Mouse (Mus musculus): Measurements from ENCODE around the gene Tnfrsf13c. TPM values are rescaled to one million over a fixed set of nuclear protein-coding genes. Genes with fewer than 3 reads are reported as not detected.

The Tnfrsf13c gene
- total and polyA plus RNA-seq, 3 experiments, result 204 to 287 (median 257) TPM

DNA sequence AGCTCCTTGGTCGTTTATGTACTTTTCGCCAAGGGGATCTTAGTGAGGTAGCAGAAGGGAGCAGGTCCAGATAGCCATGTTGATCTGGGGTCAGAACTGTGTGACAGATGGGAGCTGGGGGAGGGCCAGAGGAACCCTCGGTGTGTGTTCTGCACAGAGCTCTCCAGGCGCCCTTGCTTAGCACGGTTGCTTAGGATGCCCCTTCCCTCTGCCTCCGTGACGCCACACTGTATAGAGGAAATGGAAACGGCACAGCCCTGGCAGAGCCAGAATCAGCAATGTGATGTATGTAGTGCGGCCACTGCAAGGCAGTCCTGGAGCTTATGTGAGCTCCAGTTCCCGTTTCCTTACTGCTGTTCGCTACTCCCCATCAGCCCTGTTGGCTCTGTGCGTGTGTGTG, 27.9 kb downstream of the Tnfrsf13c start:
- H3K36me3 ChIP-seq (replicated peaks in 1 of 2; ENCODE audit: control insufficient read depth in 1 of 2, insufficient read depth in 1 of 2, low read length in 1 of 2), result peaks cover 94 to 99% of the 10 kb centered on the region in 2 experiments
- H3K79me2 ChIP-seq (replicated peaks; ENCODE audit: control insufficient read depth, extremely low read depth, insufficient read depth, poor library complexity, severe bottlenecking), result 0 out of 2 replicates have a peak, but pooled peaks cover 1% of the 10 kb centered on the region
- TF ChIP-seq USF1 (IDR thresholded peaks at IDR 0.05; ENCODE audit: low read depth, low read length) (no peak), EP300 (IDR thresholded peaks at IDR 0.05; ENCODE audit: low read length) (no peak), JUN (IDR thresholded peaks at IDR 0.05; ENCODE audit: insufficient read depth, low read depth, low read length) (no peak), PAX5 (IDR thresholded peaks at IDR 0.05; ENCODE audit: low read length) (no peak), NRF1 (IDR thresholded peaks at IDR 0.05; ENCODE audit: low read depth, low read length) (no peak), TCF12 (IDR thresholded peaks at IDR 0.05; ENCODE audit: low read depth, low read length) (no peak), RAD21 (IDR thresholded peaks at IDR 0.05; ENCODE audit: low read depth, low read length) (no peak)
- no peaks in the 10 kb centered on the region for H3K9me3 ChIP-seq (replicated peaks; ENCODE audit: low read length)
- no peak overlapping the region for H3K4me2 ChIP-seq (ENCODE audit: insufficient read depth, low read depth, poor library complexity, severe bottlenecking)
- H3K4me3 ChIP-seq (replicated peaks in 1 of 3; ENCODE audit: low read depth in 2 of 3, low read length in 2 of 3, poor library complexity in 1 of 3), result no peak overlapping the region
- no peaks in the 10 kb centered on the region for H3K4me1 ChIP-seq (ENCODE audit: control insufficient read depth in 1 of 2, insufficient read depth in 2 of 2)
- in situ Hi-C loops (cut with MboI; ENCODE audit: low pct_ligation_motif_present, low pct_unique_long_range_greater_than_20kb, low sequenced_read_pairs) (no loop called here), dilution Hi-C loops (cut with MboI; ENCODE audit: extremely low pct_ligation_motif_present, extremely low pct_unique_long_range_greater_than_20kb, low sequenced_read_pairs) (no loop called here)
- no peak overlapping the region for H3K9ac ChIP-seq (ENCODE audit: insufficient read depth, low read depth)
- H3K27ac ChIP-seq (ENCODE audit: insufficient read depth, low read depth), result no peak overlapping the region
- H3K27me3 ChIP-seq (replicated peaks), result no peaks in the 10 kb centered on the region
- DNase-seq (ENCODE audit: extremely low read depth), result no peak

DNA sequence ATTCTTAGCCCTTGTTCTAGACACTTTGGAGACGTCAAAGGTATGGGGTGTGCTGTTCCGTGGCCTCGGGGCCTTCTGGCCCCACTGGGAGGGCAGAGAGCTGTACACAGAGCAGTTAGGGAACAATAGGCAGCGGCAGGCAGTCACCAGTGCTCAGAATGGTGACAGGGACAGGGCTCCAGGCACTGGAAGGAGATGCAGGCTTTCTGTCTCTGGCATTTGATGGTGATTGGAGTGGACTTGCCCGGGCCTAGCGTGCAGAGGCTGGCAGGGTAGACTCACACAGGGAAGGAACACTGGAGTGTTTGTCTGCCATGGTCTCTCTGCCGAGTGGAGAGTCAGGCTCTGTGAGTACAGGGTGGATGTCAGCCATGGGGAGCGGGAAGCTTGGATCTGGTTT, 31.6 kb downstream of the Tnfrsf13c start:
- H3K9ac ChIP-seq (ENCODE audit: insufficient read depth, low read depth), result no peak overlapping the region
- H3K4me1 ChIP-seq (ENCODE audit: control insufficient read depth in 1 of 2, insufficient read depth in 2 of 2), result no peaks in the 10 kb centered on the region
- H3K4me2 ChIP-seq (ENCODE audit: insufficient read depth, low read depth, poor library complexity, severe bottlenecking), result no peak overlapping the region
- no peak for TF ChIP-seq ZMIZ1 (IDR thresholded peaks at IDR 0.05; ENCODE audit: low read depth, low read length)
- H3K27me3 ChIP-seq (replicated peaks), result no peaks in the 10 kb centered on the region
- H3K36me3 ChIP-seq (replicated peaks in 1 of 2; ENCODE audit: control insufficient read depth in 1 of 2, insufficient read depth in 1 of 2, low read length in 1 of 2), result peaks cover 84 to 100% of the 10 kb centered on the region in 2 experiments
- DNase-seq (ENCODE audit: extremely low read depth), result no peak
- H3K79me2 ChIP-seq (replicated peaks; ENCODE audit: control insufficient read depth, extremely low read depth, insufficient read depth, poor library complexity, severe bottlenecking), result peaks cover 8% of the 10 kb centered on the region
- no peak overlapping the region for H3K4me3 ChIP-seq (replicated peaks in 1 of 3; ENCODE audit: low read depth in 2 of 3, low read length in 2 of 3, poor library complexity in 1 of 3)
- H3K9me3 ChIP-seq (replicated peaks; ENCODE audit: low read length), result peaks cover 2% of the 10 kb centered on the region
- dilution Hi-C loops (cut with MboI; ENCODE audit: extremely low pct_ligation_motif_present, extremely low pct_unique_long_range_greater_than_20kb, low sequenced_read_pairs), result no loop called here
- peak overlapping the region; percentile 9; the same call in 1 of the 2 replicates for H3K27ac ChIP-seq (ENCODE audit: insufficient read depth, low read depth)
- in situ Hi-C loops (cut with MboI; ENCODE audit: low pct_ligation_motif_present, low pct_unique_long_range_greater_than_20kb, low sequenced_read_pairs), result no loop called here

DNA sequence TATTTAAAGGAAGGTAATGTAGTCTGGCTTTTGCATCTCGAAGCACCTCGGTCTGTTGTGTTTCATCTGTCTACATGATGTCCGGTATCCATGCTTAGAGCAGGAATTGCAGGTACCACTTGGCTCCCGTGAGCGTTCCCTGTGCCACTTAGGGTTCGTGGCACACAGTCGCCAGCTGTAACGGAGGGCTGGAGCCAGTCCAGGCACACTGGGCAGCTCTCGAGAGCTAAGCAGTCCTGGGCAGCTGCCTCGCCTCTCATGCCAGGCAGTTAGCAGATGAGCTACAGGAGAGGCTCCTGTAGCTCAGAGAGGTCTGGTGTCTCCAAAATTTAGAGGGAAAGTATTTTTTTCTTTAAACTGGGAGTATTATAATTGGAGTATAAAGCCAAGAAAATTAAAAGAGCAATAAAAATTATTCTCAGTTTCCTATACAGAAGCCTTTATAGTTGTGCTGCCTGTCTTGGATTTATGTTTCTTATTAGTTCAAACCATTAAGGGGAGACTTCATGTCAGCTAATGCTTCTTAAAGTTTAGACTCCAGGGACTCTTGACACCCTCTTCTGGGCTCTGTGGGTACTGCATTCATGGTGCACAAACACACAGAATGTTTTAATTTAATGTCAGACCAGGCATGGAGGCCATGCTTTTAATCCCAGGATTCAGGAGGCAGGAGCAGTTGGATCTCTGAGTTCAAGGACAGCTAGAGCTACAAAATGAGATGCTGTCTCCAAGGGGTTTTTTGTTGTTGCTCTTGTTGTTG, 35.5 kb downstream of the Tnfrsf13c start:
- H3K36me3 ChIP-seq (replicated peaks in 1 of 2; ENCODE audit: control insufficient read depth in 1 of 2, insufficient read depth in 1 of 2, low read length in 1 of 2), result peaks cover 83 to 100% of the 10 kb centered on the region in 2 experiments
- H3K27me3 ChIP-seq (replicated peaks), result no peaks in the 10 kb centered on the region
- peaks cover 9% of the 10 kb centered on the region for H3K9me3 ChIP-seq (replicated peaks; ENCODE audit: low read length)
- TF ChIP-seq BHLHE40 (IDR thresholded peaks at IDR 0.05; ENCODE audit: low read depth, low read length) (no peak), CTCF (conservative IDR thresholded peaks at IDR 0.05 in 1 of 2, IDR thresholded peaks at IDR 0.05 in 1 of 2; ENCODE audit: low read depth in 2 of 2, low read length in 2 of 2) (peak; percentile 57 to 68), SMC3 (IDR thresholded peaks at IDR 0.05; ENCODE audit: low read depth, low read length) (peak; percentile 59), RAD21 (IDR thresholded peaks at IDR 0.05; ENCODE audit: low read depth, low read length) (peak; percentile 43)
- H3K9ac ChIP-seq (ENCODE audit: insufficient read depth, low read depth), result no peak overlapping the region
- peak; percentile 68 for DNase-seq (ENCODE audit: extremely low read depth)
- in situ Hi-C loops (cut with MboI; ENCODE audit: low pct_ligation_motif_present, low pct_unique_long_range_greater_than_20kb, low sequenced_read_pairs), result no loop called here
- peaks cover 8% of the 10 kb centered on the region for H3K79me2 ChIP-seq (replicated peaks; ENCODE audit: control insufficient read depth, extremely low read depth, insufficient read depth, poor library complexity, severe bottlenecking)
- H3K4me2 ChIP-seq (ENCODE audit: insufficient read depth, low read depth, poor library complexity, severe bottlenecking), result no peak overlapping the region
- H3K4me3 ChIP-seq (replicated peaks in 1 of 3; ENCODE audit: low read depth in 2 of 3, low read length in 2 of 3, poor library complexity in 1 of 3), result no peak overlapping the region
- H3K27ac ChIP-seq (ENCODE audit: insufficient read depth, low read depth), result peak overlapping the region; percentile 28; the same call in 1 of the 2 replicates
- dilution Hi-C loops (cut with MboI; ENCODE audit: extremely low pct_ligation_motif_present, extremely low pct_unique_long_range_greater_than_20kb, low sequenced_read_pairs), result no loop called here
- no peaks in the 10 kb centered on the region for H3K4me1 ChIP-seq (ENCODE audit: control insufficient read depth in 1 of 2, insufficient read depth in 2 of 2)

All from CH12.LX (cell line).